Mouse (Mus musculus): Measurements from ENCODE around the gene Nol3. TPM values are rescaled to one million over a fixed set of nuclear protein-coding genes. Genes with fewer than 3 reads are reported as not detected.

Nol3 gene
- polyA plus RNA-seq, 1 experiment, result 10.4 TPM

- TF ChIP-seq CTCF (IDR thresholded peaks at IDR 0.05; ENCODE audit: borderline replicate concordance, insufficient read depth, low read depth, low read length), result no peak
- TF ChIP-seq POLR2A (IDR thresholded peaks at IDR 0.05; ENCODE audit: borderline replicate concordance, insufficient read depth, low read length), result no peak
- no peak for DNase-seq
- H3K4me3 ChIP-seq (replicated peaks; ENCODE audit: insufficient read depth, low read depth, low read length), result no peak overlapping the region
- H3K27ac ChIP-seq (ENCODE audit: insufficient read depth, low read length), result no peak overlapping the region
- peaks cover 3% of the 10 kb centered on the region for H3K4me1 ChIP-seq (ENCODE audit: control insufficient read depth, insufficient read depth, low read length)
- WGBS, result 15% methylated on average over 11 of the region's 11 CpGs
- no peaks in the 10 kb centered on the region; the same call in 1 of the 2 replicates for H3K27me3 ChIP-seq (ENCODE audit: control insufficient read depth, insufficient read depth, low read length)
These were observed 553 bp upstream of the Nol3 start for GRCm38 (mm10) chr8:105275387-105275786.

GRCm38 (mm10) chr8:105276292-105277120, 566 bp downstream of the Nol3 start:
- TF ChIP-seq CTCF (IDR thresholded peaks at IDR 0.05; ENCODE audit: borderline replicate concordance, insufficient read depth, low read depth, low read length), result no peak
- Histone ChIP-seq H3K4me1 (ENCODE audit: control insufficient read depth, insufficient read depth, low read length) (peaks cover 3% of the 10 kb centered on the region), H3K4me3 (replicated peaks; ENCODE audit: insufficient read depth, low read depth, low read length) (peak overlapping the region; percentile 24), H3K27ac (ENCODE audit: insufficient read depth, low read length) (no peak overlapping the region), H3K27me3 (ENCODE audit: control insufficient read depth, insufficient read depth, low read length) (no peaks in the 10 kb centered on the region; the same call in 1 of the 2 replicates)
- 14% methylated on average over 30 of the region's 30 CpGs for WGBS
- DNase-seq, result no peak

GRCm38 (mm10) chr8:105278911-105279334, 3.0 kb downstream of the Nol3 start:
- H3K27ac ChIP-seq (ENCODE audit: insufficient read depth, low read length), result no peak overlapping the region
- TF ChIP-seq POLR2A (IDR thresholded peaks at IDR 0.05; ENCODE audit: borderline replicate concordance, insufficient read depth, low read length) (peak; percentile 27; the same call in 1 of the 2 replicates), CTCF (IDR thresholded peaks at IDR 0.05; ENCODE audit: borderline replicate concordance, insufficient read depth, low read depth, low read length) (no peak; the same call in 1 of the 2 replicates)
- peaks cover 9% of the 10 kb centered on the region for H3K4me1 ChIP-seq (ENCODE audit: control insufficient read depth, insufficient read depth, low read length)
- H3K4me3 ChIP-seq (replicated peaks; ENCODE audit: insufficient read depth, low read depth, low read length), result peak overlapping the region; percentile 57
- 2% methylated on average over 28 of the region's 28 CpGs for WGBS
- peak; percentile 94 for DNase-seq
- H3K27me3 ChIP-seq (ENCODE audit: control insufficient read depth, insufficient read depth, low read length), result no peaks in the 10 kb centered on the region; the same call in 1 of the 2 replicates

- DNase-seq, result no peak
- no peak overlapping the region for H3K4me3 ChIP-seq (replicated peaks; ENCODE audit: insufficient read depth, low read depth, low read length)
- peaks cover 9% of the 10 kb centered on the region for H3K4me1 ChIP-seq (ENCODE audit: control insufficient read depth, insufficient read depth, low read length)
- H3K27ac ChIP-seq (ENCODE audit: insufficient read depth, low read length), result no peak overlapping the region
- WGBS, result 78% methylated on average over 3 of the region's 3 CpGs
- TF ChIP-seq POLR2A (IDR thresholded peaks at IDR 0.05; ENCODE audit: borderline replicate concordance, insufficient read depth, low read length), result no peak
- no peak for TF ChIP-seq CTCF (IDR thresholded peaks at IDR 0.05; ENCODE audit: borderline replicate concordance, insufficient read depth, low read depth, low read length)
- H3K27me3 ChIP-seq (ENCODE audit: control insufficient read depth, insufficient read depth, low read length), result no peaks in the 10 kb centered on the region; the same call in 1 of the 2 replicates
These were observed 4.6 kb downstream of the Nol3 start for GRCm38 (mm10) chr8:105280567-105280966.

- Histone ChIP-seq H3K27me3 (ENCODE audit: control insufficient read depth, insufficient read depth, low read length) (no peaks in the 10 kb centered on the region), H3K4me3 (replicated peaks; ENCODE audit: insufficient read depth, low read depth, low read length) (no peak overlapping the region), H3K27ac (ENCODE audit: insufficient read depth, low read length) (no peak overlapping the region), H3K4me1 (ENCODE audit: control insufficient read depth, insufficient read depth, low read length) (peaks cover 9% of the 10 kb centered on the region)
- DNase-seq, result no peak
- WGBS, result 89% methylated on average over 12 of the region's 12 CpGs
- TF ChIP-seq POLR2A (IDR thresholded peaks at IDR 0.05; ENCODE audit: borderline replicate concordance, insufficient read depth, low read length) (no peak), CTCF (IDR thresholded peaks at IDR 0.05; ENCODE audit: borderline replicate concordance, insufficient read depth, low read depth, low read length) (no peak)
These were observed 5.9 kb downstream of the Nol3 start for GRCm38 (mm10) chr8:105281821-105282220.

GRCm38 (mm10) chr8:105282239-105282638, 6.3 kb downstream of the Nol3 start:
- peaks cover 9% of the 10 kb centered on the region for H3K4me1 ChIP-seq (ENCODE audit: control insufficient read depth, insufficient read depth, low read length)
- H3K27ac ChIP-seq (ENCODE audit: insufficient read depth, low read length), result no peak overlapping the region
- TF ChIP-seq CTCF (IDR thresholded peaks at IDR 0.05; ENCODE audit: borderline replicate concordance, insufficient read depth, low read depth, low read length) (no peak), POLR2A (IDR thresholded peaks at IDR 0.05; ENCODE audit: borderline replicate concordance, insufficient read depth, low read length) (no peak)
- no peak overlapping the region for H3K4me3 ChIP-seq (replicated peaks; ENCODE audit: insufficient read depth, low read depth, low read length)
- no peak for DNase-seq
- 94% methylated on average over 4 of the region's 4 CpGs for WGBS
- no peaks in the 10 kb centered on the region for H3K27me3 ChIP-seq (ENCODE audit: control insufficient read depth, insufficient read depth, low read length)

GRCm38 (mm10) chr8:105283074-105283473, 7.1 kb downstream of the Nol3 start:
- H3K4me1 ChIP-seq (ENCODE audit: control insufficient read depth, insufficient read depth, low read length), result peaks cover 9% of the 10 kb centered on the region
- DNase-seq, result peak; percentile 60 to 65
- H3K27ac ChIP-seq (ENCODE audit: insufficient read depth, low read length), result no peak overlapping the region
- peak; percentile 73 for TF ChIP-seq CTCF (IDR thresholded peaks at IDR 0.05; ENCODE audit: borderline replicate concordance, insufficient read depth, low read depth, low read length)
- TF ChIP-seq POLR2A (IDR thresholded peaks at IDR 0.05; ENCODE audit: borderline replicate concordance, insufficient read depth, low read length), result no peak
- H3K4me3 ChIP-seq (replicated peaks; ENCODE audit: insufficient read depth, low read depth, low read length), result peak overlapping the region; percentile 13
- no peaks in the 10 kb centered on the region for H3K27me3 ChIP-seq (ENCODE audit: control insufficient read depth, insufficient read depth, low read length)
- WGBS, result 20% methylated on average over 23 of the region's 23 CpGs

- WGBS, result 45% methylated on average over 12 of the region's 12 CpGs
- TF ChIP-seq CTCF (IDR thresholded peaks at IDR 0.05; ENCODE audit: borderline replicate concordance, insufficient read depth, low read depth, low read length), result no peak
- TF ChIP-seq POLR2A (IDR thresholded peaks at IDR 0.05; ENCODE audit: borderline replicate concordance, insufficient read depth, low read length), result no peak
These were observed 9.6 kb downstream of the Nol3 start for GRCm38 (mm10) chr8:105285514-105285913.

More at GRCm38 (mm10) chr8:105285514-105285913, 9.6 kb downstream of the Nol3 start:
- DNase-seq, result no peak
- peaks cover 11% of the 10 kb centered on the region for H3K4me1 ChIP-seq (ENCODE audit: control insufficient read depth, insufficient read depth, low read length)
- no peak overlapping the region for H3K4me3 ChIP-seq (replicated peaks; ENCODE audit: insufficient read depth, low read depth, low read length)
- no peaks in the 10 kb centered on the region for H3K27me3 ChIP-seq (ENCODE audit: control insufficient read depth, insufficient read depth, low read length)
- H3K27ac ChIP-seq (ENCODE audit: insufficient read depth, low read length), result no peak overlapping the region

All from cerebellum, adult 2 months (tissue).